Mouse (Mus musculus): ENCODE measurements around the gene Marc2. TPM values are rescaled to one million over a fixed set of nuclear protein-coding genes. Genes with fewer than 3 reads are reported as not detected.

Marc2 gene
- total RNA-seq (2022): 100 to 1,000 TPM; 154 to 172 (median 165) TPM

DNA sequence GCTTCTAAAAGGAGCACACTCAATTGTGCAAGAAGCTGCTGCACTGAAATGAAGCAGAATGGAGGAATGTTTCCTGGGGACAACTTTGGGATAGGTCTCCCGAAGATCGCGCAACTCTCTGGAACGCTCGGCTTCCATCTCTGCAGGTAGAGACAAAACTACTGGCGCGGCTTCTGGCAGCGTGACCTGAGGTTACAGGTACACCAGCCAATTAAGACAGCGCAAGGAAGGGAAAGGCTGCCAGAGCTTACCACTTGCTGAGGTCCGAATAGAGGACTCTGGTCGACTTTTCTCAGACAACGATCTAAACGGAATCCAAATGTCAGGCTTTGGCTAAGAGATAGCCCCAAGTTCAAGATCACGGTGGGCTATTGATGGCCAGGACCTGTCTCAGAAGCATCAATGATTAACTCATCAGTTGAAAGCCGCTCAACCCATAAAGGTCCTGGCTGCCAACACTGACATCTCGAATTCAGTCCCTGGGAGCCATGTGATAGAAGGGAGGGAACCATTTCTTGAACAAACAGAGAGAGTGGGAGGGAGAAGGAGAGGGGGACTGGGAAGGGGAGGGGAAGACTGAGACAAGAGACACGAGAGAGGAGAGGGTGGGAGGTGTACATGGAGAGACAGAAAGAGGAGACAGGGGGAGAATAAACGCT, at the start of gene Marc2:
Gene Marc2, minus strand, starts transcription at position 360 of the 659 bp plus-strand sequence.
- no peak for DNase-seq (ENCODE audit: low spot score in 2 of 2)

DNA sequence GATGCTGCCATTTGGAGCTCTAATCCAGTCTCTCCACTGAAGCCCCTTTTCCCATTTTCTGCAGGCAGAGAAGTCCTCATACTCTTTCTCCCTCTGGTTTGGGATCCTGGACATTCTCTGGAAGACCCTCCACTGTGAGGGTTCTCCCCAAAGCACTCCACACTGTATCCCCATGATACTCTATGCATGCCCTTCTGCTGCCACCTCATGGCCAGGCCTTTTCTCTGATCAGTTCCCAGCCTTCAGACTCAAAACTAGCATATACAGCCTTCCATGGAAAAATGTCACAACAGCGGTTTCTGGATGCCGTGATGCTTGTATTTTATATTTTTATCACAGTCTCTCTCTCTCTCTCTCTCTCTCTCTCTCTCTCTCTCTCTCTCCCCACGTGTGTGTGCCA, 45.7 kb upstream of the Marc2 start:
- no peak for DNase-seq (ENCODE audit: low spot score in 2 of 2)

DNA sequence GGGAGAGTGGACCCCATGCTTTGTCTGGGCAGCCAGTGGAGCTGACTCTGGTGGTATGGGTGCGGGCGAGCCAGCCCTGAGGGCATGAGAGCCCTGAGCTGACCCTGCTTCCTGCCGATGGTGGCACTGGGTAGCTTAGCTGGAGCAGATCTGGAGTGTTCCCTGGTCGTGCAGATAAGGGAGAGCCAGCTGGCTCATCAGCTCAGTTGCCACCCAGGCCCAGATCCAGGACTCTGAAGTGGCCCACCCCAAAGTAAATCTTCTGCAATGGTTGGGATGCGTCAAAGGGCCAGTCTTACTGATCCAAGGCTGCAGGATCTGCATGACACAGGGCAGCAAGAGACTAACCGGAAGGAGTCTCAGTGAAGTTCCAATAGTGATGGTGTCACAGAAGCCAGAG, 43.2 kb upstream of the Marc2 start:
- no peak for DNase-seq (ENCODE audit: low spot score in 2 of 2)

DNA sequence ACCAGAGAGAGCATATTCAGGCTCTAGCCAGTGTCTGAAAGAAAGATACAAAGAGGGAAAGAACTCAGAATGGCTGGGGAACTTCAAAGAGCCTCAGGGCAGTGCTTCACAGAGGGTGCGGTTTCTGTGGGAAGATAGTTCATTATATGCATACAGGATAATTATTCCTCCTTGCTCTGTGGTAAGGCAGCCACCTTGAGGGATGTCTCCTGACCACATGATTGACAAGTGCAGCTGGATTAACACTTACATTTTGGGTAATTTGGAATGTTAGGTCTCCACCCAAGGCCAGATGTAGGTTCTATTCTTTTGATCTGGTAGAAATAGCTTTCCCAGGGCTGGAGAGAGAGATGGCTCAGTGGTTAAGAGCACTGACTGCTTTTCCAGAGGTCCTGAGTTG, 39.9 kb upstream of the Marc2 start:
- DNase-seq (ENCODE audit: low spot score in 2 of 2): no peak

DNA sequence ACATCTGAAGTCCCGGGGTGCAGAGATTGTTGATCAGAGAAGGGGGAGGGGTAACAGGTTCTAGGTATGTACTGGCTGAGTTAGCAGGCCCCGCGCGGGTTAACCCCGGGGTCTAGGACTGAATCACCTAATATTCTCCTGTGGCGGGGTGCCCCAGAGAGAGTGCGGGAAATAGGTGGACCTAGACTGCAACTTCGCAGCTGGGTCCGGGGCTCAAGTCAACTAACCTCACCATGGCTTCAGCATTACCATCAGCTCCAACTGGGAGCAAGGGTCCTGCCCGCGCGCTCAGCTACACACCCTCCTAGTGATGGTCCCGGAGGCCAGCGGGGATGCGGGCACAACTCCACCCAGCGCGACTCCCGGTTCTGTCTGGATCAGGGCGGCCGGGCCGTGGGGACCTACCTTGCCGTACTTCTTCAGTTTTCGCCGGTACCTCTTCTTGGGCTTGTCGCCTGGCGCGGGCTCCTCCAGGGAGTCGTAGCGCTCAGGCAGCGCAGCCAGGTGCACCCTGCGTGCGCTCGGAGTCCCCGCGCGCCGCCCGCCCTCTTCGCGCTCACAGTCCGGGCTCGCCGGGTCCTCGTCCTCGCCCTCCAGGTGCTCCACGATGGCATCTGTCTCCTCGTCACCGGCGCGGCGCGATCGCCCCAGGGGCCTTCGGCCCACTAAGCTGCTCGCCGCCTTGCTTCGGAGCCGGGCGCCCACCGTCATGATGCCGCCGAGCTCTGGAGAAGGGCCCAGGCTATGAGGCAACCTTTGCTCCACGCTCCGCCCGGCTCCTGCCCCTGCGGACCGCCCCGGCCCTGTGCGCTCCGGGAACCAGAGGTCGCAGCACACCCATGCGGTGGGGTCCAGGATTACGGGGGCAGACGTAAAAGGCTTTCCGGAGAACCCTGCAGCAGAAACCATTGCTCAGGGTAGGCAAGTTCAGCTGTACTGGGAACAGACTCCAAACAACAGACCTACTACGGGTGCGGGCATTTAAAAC, 36.3 kb upstream of the Marc2 start, which contains the start of gene C130074G19Rik:
Gene C130074G19Rik, minus strand, starts transcription at position 938 of the 988 bp plus-strand sequence.
- peak in 1 of 2 experiments; percentile 25 for DNase-seq (ENCODE audit: low spot score in 2 of 2)

DNA sequence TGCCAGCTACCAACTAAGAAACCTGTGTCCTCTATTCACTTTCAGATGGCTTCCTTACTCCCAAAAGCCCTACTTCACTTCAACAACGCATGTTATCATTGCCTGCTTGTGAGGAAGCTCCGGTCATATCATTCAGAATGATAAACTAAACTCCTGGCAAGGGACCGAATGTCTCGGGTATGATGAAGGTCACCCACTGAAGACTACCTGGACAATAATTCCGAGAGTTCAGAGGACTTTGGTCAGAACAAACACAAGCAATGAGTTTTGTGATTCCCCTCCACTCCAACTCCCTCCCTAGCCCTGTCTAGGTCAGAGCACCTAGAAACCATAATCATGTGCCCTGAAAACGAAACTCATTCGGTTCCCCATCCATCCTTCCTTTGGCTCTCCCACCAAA, 35.6 kb upstream of the Marc2 start:
- DNase-seq (ENCODE audit: low spot score in 2 of 2): no peak

DNA sequence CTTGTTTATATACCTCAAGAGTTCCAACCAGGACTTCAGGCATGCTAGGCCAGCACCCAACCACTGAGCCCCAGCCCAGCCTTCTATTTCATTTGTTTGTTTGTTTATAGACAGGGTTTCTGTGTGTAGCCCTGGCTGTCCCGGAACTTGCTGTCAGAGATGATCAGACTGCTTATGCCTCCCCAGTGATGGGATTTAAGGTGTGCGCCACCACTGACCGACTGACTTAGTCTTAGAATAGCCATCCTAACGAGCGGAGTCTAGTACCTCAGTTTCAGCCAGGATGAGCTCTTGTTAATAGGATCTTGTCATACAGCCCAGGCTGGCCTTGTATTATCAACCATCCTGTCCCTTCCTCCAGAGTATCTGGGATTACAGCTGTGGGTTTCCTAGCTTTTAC, 35.0 kb upstream of the Marc2 start:
- DNase-seq (ENCODE audit: low spot score in 2 of 2): no peak

DNA sequence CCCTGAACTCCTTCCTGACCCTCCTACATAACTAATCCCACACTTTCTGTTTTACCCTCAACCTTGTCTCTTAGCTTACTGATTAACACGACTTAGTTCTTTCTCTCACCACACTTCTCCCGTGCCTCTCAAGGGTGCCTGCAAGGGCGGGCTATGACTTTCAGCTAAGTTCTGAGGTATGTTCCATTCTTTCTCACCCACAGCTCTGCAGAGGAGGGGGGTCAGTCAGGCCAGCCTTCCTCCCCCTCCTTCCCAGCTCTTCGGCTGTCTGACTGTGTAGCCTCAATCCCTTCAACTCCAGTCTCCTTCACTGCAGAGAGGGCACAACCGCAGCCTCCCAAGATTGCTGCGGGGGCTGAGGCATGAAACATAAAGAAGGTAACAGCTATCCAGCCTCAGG, 32.6 kb upstream of the Marc2 start:
- DNase-seq (ENCODE audit: low spot score in 2 of 2): no peak

DNA sequence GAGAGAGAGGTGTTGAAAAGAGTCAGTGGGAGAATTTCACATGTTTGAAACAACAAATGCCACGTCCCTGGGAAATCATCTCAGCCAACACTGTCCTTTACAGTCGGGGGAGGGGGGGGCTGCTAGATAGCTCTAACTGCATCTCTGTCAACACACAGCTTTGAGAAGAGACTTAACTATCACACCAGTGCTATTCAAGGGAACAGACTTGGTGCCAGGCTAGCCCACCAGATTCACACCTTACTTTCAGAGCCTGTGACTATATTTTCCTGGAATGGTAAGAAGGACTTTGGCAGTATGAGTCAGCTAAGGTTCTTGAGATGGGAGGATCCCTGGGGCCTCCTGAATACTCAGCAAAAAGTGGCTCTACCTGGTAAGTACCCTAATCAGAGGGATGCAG, 31.1 kb upstream of the Marc2 start:
- peak in 1 of 2 experiments; percentile 80 for DNase-seq (ENCODE audit: low spot score in 2 of 2)

DNA sequence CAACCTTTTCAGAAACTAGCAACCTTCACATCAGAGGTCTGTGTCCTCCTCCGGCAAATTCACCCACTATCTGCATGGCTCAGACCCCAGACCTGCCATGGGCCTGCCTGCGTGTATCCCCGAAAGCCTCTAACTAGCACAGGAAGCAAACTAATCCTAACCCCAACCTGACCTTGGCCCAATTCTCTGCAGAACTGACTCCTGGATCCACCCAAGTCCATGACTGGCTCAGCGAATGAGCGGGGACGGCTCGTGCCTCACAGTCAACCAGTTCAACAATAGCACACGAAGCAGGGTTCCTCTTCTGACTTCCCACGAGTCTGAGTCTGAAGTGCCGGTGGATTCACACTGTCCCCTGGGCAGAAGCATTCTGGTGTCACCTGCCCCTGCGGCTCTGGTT, 27.7 kb upstream of the Marc2 start:
- DNase-seq (ENCODE audit: low spot score in 2 of 2): no peak

DNA sequence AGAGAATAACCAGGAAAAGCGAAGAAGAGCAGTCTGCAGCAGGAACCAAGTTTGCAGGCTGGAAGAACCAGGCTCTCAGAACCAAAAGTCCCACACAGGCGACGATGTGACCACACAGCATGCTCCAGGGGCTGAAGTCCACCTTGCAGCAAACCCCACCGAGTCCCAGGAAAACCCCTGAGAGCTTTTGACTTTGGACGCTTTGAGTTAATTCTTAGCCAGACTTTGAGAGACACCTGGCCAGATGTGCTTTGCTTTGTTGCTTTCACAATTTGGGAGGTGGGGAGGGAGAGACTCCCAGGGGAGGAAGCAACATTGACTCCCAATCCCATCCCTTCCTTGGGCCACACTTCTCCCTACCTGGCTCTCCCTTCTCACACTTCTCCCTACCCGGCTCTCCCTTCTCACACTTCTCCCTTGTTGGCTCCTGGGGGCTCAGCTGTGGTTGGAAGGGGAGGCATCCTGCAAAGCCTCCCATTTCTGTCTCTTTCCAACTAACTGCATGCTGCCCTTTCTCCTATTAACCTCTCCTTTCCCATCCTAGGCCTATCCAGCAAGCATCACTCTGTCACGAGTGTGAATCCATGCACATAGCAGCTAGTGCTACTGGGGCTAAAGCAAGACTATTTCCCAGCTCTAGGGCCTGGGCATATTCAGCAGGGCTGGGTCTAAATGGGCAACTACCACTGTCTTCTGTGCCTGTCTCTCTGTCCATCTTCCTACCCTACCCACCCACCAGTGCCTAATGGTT, 26.0 kb upstream of the Marc2 start:
- no peak for DNase-seq (ENCODE audit: low spot score in 2 of 2)

DNA sequence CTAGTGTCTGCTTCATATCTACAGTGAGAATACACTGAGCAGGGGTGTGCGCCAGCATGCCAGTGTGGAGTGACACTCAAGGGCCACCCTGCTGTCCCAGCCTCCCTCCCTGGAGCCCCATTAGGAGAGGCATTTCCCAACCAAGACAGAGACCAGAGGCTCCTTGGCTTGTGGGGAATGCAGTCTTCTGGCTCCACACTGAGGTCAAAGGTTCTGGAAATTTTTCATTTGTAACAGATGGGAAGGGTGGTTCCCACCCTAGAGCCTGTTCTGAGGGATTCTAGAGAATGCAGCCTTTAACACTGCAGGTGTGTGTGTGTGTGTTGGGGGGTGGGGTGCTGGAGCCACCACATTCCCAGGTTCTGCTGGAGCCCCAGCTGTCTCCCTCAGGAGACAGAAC, 25.3 kb upstream of the Marc2 start:
- no peak for DNase-seq (ENCODE audit: low spot score in 2 of 2)

DNA sequence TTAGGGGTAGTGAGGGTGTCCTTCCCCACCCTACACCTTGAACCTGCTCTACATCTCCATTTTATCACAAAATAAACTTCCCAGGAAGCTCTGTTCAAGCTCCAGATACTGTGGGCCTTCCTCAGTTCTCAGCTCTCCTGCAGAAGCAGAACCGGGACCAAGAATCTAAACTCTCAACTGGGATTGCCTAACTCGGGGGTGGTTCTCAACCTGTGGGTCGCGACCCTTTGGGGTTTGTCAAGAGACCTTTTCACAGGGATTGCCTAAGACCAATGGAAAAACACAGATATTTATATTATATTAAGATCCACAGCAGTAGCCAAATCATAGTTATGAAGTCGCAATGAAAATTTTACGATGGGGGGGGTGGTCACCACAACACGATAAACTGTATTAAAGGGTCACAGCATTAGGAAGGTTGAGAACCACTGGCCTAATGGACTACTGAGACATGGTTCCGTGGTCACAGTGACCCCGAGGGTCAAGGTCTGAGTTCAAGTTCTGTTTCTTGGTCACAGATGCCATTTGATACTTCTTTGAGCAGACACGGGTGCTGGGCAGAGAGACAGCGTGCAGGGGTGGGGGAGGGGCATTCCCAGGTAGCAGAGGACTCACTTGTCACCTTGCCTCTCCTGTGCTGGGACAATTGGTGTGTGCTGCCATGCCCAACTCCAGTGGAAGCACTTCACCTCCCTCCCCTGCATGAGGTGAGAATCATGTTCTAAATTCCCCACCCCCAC, 24.6 kb upstream of the Marc2 start:
- DNase-seq (ENCODE audit: low spot score in 2 of 2): no peak

DNA sequence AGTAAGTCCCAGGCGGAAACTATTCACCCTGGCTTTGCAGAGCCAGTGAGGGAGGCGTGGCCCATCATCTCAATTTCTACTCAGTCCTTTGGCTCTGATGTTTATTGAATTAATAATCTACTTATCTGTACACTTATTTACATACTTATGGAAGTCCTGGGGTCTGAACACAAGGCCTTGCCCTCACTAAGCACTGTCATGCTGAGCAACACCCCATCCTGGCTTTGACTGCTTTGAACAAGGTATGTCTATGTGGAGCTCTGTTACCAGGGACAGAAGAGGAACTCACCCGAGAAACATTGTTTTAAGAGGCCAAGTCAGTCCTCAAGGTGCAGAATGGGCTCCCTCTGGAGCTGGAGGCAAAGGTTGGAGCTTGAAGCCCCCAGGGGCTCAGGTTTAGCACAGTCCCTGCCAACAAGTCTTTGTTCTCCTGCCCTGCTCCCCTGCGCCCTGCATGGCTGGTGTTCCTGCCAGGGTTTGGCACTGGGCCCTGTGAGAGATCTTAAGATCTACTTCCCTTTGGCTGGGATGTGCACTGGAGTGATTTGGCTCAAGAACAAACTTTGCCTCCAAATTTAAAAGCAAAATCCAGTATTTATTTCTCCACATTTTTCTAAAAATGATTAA, 23.8 kb upstream of the Marc2 start:
- no peak for DNase-seq (ENCODE audit: low spot score in 2 of 2)

DNA sequence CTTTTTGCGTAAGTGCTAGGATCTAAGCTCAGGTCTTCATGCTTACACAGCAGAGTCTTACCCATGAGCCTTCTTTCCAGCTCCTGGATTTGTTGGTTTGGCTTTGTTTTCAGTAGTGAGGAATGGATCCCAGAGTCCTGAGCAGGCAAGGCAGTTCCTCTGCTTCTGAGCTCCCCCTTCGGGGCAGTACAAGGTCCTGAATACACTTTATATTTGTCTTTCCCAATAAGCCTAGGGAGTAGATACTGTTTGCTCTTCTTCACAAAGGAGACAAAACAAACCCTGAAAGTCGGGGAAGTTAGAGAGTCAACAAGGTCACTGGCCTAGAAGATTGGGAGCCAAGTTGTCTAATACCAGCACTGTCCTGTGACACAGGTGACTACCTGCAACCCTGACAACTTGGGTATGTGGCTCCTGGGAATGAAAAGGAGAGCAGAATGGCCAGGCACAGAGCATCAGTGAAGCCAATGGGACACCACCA, 21.4 kb upstream of the Marc2 start:
- DNase-seq (ENCODE audit: low spot score in 2 of 2): no peak

DNA sequence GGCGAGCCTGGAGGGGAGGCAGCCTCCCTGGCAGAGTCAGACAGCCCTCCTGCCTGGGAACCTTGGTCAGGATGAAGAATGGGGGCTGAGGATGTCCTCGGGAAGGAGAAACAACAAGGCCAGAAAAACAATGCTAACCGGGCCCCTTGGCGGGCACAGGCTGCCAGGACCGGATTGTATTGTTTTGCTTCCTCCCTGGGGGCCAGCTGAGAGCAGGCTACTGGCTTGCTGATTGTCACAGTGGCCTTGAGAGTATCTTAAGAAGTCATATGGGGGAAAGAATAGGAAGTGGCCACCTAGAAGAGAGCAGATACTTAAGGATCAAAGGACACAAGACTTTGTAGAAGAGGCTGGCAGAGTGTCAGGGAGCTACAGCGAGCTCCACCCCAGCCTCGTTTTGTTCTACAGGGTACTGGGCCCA, 18.1 kb upstream of the Marc2 start:
- no peak for DNase-seq (ENCODE audit: low spot score in 2 of 2)

DNA sequence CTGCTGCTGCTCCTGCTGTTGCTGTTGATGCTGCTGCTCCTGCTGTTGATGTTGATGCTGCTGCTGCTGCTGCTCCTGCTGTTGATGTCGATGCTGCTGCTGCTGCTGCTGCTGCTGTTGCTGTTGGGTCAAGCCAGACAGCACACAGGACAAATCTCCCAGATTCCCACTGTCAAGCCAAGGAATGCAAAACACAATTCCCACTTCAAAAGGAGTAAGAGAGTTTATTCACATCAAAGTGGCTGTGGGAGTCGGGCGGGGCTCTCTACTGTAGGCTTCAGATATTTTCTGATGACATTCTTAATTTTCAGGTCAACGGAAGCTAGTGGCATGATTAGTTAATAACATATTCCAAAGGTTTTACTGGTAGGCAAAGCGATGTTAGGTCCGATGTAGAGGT, 16.4 kb upstream of the Marc2 start:
- no peak for DNase-seq (ENCODE audit: low spot score in 2 of 2)

DNA sequence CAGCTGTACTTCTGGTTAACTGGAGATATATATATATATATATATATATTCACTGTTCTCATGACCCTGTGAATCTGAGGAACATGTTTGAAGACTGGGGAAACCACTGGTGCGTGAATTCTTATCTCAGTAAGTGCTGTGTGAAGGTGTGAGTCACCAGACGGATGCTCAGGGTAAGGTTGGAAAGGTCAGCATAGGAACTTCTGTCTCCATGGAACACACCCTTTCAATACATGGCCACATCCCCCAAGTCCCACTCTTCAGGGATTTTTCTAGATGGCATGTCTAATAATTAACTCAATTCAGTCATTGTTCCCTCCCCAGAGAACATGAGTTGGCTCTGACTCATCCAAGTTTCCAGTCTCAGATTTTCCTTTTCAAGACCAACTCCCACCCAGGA, 15.3 kb upstream of the Marc2 start:
- DNase-seq (ENCODE audit: low spot score in 2 of 2): no peak

DNA sequence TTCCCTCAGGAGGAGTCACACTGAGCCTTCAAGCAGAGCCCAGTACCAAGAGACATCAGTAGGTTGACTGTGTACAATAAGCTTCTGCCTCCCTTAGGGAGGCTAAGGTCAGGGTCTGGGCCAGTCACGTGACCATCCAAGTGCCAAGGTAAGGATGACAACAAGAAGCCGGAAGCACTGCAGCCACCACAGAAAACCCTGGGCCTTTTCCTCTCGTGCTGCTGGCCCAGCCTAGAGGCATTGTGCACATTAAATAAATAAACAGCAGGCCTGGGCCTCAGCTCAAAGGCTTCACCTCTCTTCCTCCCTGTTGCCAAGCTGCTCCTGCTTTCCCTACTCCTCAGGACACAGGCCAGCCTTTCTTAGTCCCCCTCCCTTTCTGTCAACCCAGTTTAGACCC, 14.0 kb upstream of the Marc2 start:
- no peak for DNase-seq (ENCODE audit: low spot score in 2 of 2)

DNA sequence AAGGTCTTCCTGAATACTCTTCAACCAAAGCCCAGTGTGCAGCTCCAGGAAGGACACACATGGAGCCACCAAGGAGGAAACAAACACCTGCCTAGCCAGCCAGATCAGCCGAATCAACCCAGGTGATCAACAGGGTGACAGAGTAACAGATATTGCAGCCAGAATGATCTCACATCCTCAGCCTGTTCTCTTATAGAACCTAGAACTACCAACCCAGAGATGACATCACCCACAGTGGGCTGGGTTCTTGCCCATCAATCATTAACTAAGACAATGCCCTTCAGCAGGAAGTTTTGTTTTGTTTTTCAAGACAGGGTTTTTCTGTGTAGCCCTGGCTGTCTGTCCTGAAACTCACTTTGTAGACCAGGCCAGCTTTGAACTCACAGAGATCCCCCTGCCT, 12.0 kb upstream of the Marc2 start:
- DNase-seq (ENCODE audit: low spot score in 2 of 2): no peak

DNA sequence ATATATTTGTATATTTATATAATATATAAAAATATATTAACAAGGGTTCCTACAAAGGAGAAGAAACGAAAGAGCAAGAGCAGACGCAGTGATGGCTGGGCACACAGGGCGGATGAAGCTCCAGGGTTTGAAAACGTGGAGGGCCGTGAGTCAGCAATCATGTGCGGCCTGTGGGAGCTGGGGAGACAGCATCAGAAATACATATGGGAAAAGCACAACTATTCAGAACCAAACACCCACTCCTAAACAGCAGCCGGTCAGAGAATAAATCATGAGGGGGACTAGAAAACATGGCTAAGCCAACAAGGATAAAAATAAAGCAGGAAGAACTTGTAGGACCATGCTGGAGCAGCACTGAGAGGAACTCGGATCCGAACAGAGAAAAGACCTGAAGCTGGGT, 11.0 kb upstream of the Marc2 start:
- peak in 1 of 2 experiments; percentile 46 for DNase-seq (ENCODE audit: low spot score in 2 of 2)

Measured in left cerebral cortex, adult 8-10 months (tissue).